Mouse (Mus musculus): ENCODE measurements at regions not wholly inside any gene's neighbourhood (a gene's known extent, or its start where the extent isn't known, plus 50 kb on each side); places are given as distances from the start of the nearest gene placed in this dataset.
"Not testable (repeated sequence)": the region's sequence is repeated elsewhere in the genome, so short reads cannot be mapped to it uniquely, and the experiment has no call there.

DNA sequence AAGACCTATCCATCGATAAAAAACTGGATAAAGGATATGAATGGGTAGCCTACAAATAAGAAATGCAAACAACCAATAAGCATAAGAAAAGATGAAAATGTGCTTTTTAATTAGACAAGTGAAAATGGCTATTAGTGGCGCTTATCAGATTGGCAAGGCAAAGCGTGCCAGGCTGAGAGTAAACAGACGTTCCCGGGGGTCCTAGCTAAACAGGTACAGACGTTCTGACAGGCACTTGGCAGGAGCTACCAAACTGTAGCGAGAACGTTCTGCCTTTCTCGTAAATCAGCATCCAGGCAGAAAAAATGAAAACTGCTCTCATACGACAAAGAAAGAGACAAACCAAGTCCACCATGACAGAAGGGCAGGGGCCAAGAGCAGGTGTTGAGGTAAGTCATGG is 263.3 kb downstream of the Prex1 start:
- Histone ChIP-seq H3K4me3 (no peak overlapping the region), H3K9ac (no peak overlapping the region), H3K27ac (peak overlapping the region; percentile 22; the same call in 1 of the 2 replicates), H3K4me2 (replicated peaks) (no peak overlapping the region), H3K9me3 (no peaks in the 10 kb centered on the region), H3K4me1 (peaks cover 49% of the 10 kb centered on the region), H3K36me3 (no peaks in the 10 kb centered on the region), H3K27me3 (no peaks in the 10 kb centered on the region)
- 46% methylated on average over 10 of the region's 10 CpGs for WGBS
- no peak for ATAC-seq (ENCODE audit: low FRiP score, low read depth)

DNA sequence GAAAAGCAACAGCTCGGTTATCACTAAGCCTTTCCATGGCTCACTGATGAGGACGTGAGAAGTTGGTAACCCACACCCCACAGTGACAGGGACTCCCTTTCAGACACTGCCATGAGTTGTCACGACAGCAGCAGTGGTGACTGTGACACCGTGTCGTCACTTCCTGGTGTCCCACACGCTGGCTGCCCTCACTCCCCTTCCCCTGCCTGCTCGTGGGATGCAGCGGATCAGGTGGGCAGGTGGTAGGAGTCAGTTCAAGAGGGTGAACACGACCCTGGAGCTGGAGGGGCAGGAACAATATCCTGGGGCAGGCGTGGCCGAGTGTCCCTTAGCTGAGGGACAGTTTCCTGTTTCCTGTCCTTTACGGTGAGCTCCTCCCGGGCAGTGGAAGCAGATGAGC is 264.9 kb downstream of the Prex1 start:
- ATAC-seq (ENCODE audit: low FRiP score, low read depth) = no peak
- Histone ChIP-seq H3K9ac (no peak overlapping the region), H3K27me3 (no peaks in the 10 kb centered on the region), H3K4me3 (no peak overlapping the region), H3K4me1 (peaks cover 55% of the 10 kb centered on the region), H3K9me3 (no peaks in the 10 kb centered on the region), H3K27ac (no peak overlapping the region; the same call in 1 of the 2 replicates), H3K36me3 (no peaks in the 10 kb centered on the region), H3K4me2 (replicated peaks) (no peak overlapping the region)
- WGBS = 47% methylated on average over 13 of the region's 13 CpGs

DNA sequence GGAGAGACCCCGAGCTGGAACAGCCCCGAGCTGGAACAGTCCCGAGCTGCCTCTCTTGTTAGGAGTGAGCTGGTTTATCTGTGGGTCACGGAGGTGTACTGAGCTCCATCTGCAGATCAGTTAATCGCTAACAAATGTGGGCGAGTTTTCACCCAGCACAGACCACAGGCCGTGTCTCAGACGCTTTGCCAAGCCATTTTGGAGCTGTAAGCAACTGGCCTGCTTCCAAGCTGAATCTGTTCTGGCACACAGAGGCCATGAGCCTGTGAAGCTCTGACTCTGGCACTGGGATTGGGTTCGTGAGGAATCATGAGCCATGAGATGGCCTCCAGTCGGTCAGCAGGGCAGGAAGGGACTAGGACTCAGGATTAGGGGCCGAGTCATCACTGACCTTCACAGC is 265.5 kb downstream of the Prex1 start:
- Histone ChIP-seq H3K4me2 (replicated peaks) (no peak overlapping the region), H3K27ac (peak overlapping the region; percentile 40), H3K4me1 (peaks cover 56% of the 10 kb centered on the region), H3K27me3 (no peaks in the 10 kb centered on the region), H3K9me3 (no peaks in the 10 kb centered on the region), H3K4me3 (no peak overlapping the region), H3K9ac (no peak overlapping the region), H3K36me3 (no peaks in the 10 kb centered on the region)
- WGBS = 17% methylated on average over 11 of the region's 11 CpGs
- peak; percentile 49; the same call in 1 of the 2 replicates for ATAC-seq (ENCODE audit: low FRiP score, low read depth)

DNA sequence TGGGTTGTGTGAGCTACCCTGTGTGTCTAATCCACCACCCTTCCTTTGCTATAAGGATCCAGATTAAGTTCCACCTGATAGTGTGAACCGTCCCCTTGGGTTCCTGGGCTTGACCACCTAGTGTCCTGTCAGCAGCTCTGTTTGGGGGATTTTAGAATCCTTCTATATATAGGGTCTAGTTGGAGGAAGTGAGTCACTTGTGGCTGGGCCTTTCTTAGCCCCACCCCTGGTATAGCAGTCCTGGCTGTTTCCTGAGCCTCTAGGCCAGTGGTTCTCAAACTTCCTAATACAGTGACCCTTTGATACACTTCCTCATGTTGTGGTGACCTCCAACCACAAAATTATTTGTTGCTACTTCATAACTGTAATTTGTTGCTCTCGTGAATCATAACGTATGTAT is 267.1 kb downstream of the Prex1 start:
- peaks cover 60% of the 10 kb centered on the region for H3K4me1 ChIP-seq
- H3K27ac ChIP-seq = no peak overlapping the region

DNA sequence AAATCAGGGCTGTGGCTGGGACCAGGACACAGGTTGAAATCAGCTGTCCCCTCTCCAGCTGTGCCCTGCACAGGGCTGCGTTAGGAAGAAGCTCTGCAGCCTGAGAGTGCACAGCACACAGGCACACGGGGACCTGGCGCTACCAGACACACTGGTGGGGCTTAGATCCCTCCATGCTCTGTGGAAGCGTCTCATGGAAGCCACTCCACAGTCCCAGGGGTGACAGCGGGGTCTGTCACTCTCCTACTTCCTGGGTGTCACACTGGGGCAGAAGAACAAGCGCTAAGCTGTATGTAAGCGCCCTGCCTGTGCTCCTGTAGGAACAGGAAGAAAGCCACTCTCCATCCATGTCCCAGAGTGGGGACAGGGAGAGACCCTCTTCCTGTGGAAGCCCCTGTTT is 267.8 kb downstream of the Prex1 start:
- H3K4me3 ChIP-seq; ATAC-seq (ENCODE audit: low FRiP score, low read depth); H3K36me3 ChIP-seq; H3K4me2 ChIP-seq (replicated peaks); H3K27me3 ChIP-seq; H3K9me3 ChIP-seq; H3K27ac ChIP-seq; H3K9ac ChIP-seq: not testable (repeated sequence)
- WGBS = 66% methylated on average over 7 of the region's 7 CpGs
- peaks cover 60% of the 10 kb centered on the region for H3K4me1 ChIP-seq

More for the DNA sequence above, 267.1 kb downstream of the Prex1 start:
- Histone ChIP-seq H3K27me3 (no peaks in the 10 kb centered on the region), H3K4me3 (no peak overlapping the region), H3K36me3 (no peaks in the 10 kb centered on the region), H3K9ac (no peak overlapping the region), H3K9me3 (no peaks in the 10 kb centered on the region), H3K4me2 (replicated peaks) (no peak overlapping the region)
- ATAC-seq (ENCODE audit: low FRiP score, low read depth) = no peak
- WGBS = 77% methylated on average over 3 of the region's 3 CpGs

DNA sequence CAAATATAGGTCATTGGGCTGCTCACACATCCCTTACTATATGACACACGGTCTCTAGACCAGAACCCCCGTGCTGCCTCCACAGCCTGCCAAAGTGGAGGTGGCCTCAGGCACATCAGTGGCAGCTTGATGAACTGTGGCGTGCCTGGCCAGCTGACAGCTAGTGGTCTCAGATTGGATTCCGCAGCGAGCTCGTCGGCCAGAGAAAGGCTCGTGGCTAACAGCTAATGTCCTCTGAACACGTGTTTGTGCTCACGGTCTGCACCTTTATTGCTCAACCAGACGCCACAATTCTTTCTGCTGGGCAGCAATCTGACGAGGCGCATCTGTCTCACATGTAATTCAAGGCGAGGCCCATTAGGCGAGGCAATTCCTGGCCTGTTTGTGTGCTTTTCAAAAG is 270.6 kb downstream of the Prex1 start:
- Histone ChIP-seq H3K9ac (no peak overlapping the region), H3K4me3 (no peak overlapping the region), H3K27ac (peak overlapping the region; percentile 52; the same call in 1 of the 2 replicates), H3K4me2 (replicated peaks) (no peak overlapping the region), H3K27me3 (no peaks in the 10 kb centered on the region), H3K9me3 (no peaks in the 10 kb centered on the region), H3K4me1 (peaks cover 41% of the 10 kb centered on the region), H3K36me3 (no peaks in the 10 kb centered on the region)
- ATAC-seq (ENCODE audit: low FRiP score, low read depth) = peak; percentile 37; the same call in 1 of the 2 replicates
- 5% methylated on average over 15 of the region's 15 CpGs for WGBS

DNA sequence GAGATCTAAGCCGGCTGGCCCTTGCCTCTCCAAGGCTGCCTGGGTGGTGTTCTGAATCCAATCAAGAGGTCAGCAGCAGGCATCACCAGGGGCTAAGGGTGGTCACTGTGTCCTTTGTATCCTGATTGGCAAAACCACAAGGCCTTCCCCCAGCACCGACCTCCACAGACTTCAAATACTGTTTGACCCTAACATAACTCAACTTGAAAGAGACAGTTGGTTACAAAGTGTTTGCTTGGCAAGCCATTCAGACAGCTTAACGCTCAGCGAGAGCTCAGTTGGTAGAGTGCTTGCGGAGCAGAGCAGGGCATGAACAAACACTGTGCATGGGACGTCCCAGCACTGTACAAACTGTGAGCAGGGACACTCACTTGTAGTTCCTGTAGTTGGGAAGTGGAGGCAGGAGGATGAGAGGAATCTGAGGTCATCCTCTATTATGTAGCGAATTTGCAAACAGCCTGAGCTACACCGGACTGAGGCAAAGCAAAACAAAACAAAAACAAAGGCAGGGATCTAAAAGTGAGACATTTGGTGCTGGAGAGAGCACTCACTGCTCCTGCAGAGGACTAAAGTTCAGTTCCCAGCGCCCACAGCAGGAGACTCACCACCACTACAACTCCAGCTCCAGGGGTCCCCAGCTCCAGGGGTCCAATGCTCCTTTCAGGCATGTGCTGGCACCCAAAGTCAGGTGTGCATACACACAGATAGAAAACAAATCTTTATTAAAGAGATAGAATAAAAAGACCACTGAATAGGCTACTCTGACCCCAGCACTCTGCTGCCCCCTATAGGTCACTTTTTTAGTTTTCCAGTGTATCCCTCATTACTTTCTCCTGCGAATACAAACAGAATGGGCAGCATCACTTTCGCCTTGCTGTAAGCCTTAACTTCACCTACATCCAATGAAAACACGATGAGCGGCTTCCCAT is 273.5 kb downstream of the Prex1 start:
- Histone ChIP-seq H3K4me1 (peaks cover 21% of the 10 kb centered on the region), H3K4me3 (no peak overlapping the region), H3K9me3 (no peaks in the 10 kb centered on the region), H3K9ac (no peak overlapping the region), H3K4me2 (replicated peaks) (no peak overlapping the region), H3K27ac (no peak overlapping the region), H3K36me3 (no peaks in the 10 kb centered on the region), H3K27me3 (no peaks in the 10 kb centered on the region)
- 55% methylated on average over 13 of the region's 13 CpGs for WGBS
- ATAC-seq (ENCODE audit: low FRiP score, low read depth) = no peak

DNA sequence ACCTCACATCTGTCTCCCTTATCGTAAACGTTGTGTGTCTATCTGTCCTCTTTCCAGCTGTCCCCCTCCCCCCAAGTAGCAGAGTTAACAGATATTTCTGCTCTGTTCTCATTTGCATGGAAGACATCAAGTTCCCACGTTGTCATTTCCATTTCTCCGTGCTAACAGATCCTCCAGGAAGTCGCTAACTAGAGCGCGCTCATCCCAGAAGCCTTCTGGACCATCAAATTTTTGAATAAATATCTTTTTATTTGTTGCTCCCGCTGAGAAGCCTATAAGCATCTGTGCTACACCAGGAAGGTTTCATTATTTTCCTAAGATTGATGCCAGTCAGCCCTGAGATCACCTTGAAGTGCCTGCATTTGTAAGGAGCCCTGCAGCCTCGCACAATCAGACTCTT is 275.4 kb downstream of the Prex1 start:
- no peak overlapping the region for H3K9ac ChIP-seq
- peaks cover 31% of the 10 kb centered on the region for H3K4me1 ChIP-seq
- 70% methylated on average over 9 of the region's 9 CpGs for WGBS
- no peak for ATAC-seq (ENCODE audit: low FRiP score, low read depth)
- H3K9me3 ChIP-seq = no peaks in the 10 kb centered on the region
- H3K4me2 ChIP-seq (replicated peaks) = no peak overlapping the region
- no peaks in the 10 kb centered on the region for H3K27me3 ChIP-seq
- no peaks in the 10 kb centered on the region for H3K36me3 ChIP-seq
- no peak overlapping the region for H3K27ac ChIP-seq
- no peak overlapping the region for H3K4me3 ChIP-seq

DNA sequence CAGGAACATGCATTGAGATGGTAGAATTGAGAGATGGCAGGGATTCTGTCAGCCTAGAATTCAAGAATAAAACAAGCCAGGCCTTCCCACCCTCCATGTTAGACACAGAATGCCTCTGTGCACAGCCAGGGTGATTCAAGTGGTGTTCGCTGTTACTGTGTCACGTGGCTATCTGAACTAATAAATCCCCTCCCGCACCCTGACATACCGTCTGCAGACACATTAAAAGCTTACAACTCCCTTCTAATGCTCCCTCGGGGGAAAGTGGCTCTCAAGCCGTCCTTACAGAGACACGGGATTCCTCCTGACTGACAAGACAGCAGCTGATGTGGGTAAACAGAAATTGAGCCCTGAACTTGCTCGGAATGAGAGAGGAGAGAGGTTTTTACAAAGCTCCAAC is 279.1 kb downstream of the Prex1 start:
- WGBS = 20% methylated on average over 8 of the region's 8 CpGs
- peak overlapping the region; percentile 34; the same call in 1 of the 2 replicates for H3K27ac ChIP-seq

DNA sequence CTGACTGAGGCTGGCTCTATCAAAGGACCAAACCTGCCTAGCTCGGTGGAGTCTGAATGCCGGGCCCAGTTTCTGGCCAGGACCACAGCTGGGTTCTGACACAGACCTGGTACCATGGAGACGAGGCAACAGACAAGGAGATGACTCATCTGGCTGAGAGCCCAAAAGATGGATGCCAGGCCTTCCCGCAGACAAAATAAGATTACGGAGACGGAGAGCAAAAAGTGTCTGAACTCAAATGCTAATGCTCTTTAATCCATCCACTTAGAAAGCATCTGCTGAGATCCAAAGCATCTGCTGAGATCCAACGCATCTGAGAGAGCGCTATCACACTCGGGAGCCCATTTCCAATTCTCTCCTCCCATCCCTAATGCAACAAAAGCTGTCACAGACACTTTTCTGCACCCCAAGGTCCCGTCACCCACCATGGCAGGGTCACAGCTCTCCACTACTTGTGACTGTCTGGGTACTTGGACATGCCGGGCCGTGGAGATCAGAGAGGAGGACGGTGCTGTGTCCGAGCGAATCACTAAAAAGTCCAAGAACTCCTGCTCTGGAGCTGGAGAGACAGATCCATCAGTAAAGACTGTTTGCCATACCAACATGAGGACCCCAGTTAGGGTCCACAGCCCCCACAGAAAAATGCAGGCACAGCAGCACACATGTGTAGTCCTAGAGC is 278.3 kb upstream of the Sulf2 start:
- WGBS = 78% methylated on average over 15 of the region's 15 CpGs
- H3K4me1 ChIP-seq = peaks cover 37% of the 10 kb centered on the region
- no peaks in the 10 kb centered on the region for H3K27me3 ChIP-seq
- no peak overlapping the region for H3K4me3 ChIP-seq
- no peaks in the 10 kb centered on the region for H3K36me3 ChIP-seq
- no peak overlapping the region; the same call in 1 of the 2 replicates for H3K27ac ChIP-seq
- H3K9ac ChIP-seq = no peak overlapping the region
- no peak overlapping the region for H3K4me2 ChIP-seq (replicated peaks)
- ATAC-seq (ENCODE audit: low FRiP score, low read depth) = no peak
- H3K9me3 ChIP-seq = no peaks in the 10 kb centered on the region

More for the DNA sequence above, 279.1 kb downstream of the Prex1 start:
- Histone ChIP-seq H3K27me3 (no peaks in the 10 kb centered on the region), H3K4me3 (no peak overlapping the region), H3K9me3 (no peaks in the 10 kb centered on the region), H3K9ac (0 out of 2 replicates have a peak overlapping the region, but pooled peaks have one; percentile 13), H3K4me1 (peaks cover 36% of the 10 kb centered on the region), H3K36me3 (no peaks in the 10 kb centered on the region), H3K4me2 (replicated peaks) (no peak overlapping the region)
- ATAC-seq (ENCODE audit: low FRiP score, low read depth) = no peak

DNA sequence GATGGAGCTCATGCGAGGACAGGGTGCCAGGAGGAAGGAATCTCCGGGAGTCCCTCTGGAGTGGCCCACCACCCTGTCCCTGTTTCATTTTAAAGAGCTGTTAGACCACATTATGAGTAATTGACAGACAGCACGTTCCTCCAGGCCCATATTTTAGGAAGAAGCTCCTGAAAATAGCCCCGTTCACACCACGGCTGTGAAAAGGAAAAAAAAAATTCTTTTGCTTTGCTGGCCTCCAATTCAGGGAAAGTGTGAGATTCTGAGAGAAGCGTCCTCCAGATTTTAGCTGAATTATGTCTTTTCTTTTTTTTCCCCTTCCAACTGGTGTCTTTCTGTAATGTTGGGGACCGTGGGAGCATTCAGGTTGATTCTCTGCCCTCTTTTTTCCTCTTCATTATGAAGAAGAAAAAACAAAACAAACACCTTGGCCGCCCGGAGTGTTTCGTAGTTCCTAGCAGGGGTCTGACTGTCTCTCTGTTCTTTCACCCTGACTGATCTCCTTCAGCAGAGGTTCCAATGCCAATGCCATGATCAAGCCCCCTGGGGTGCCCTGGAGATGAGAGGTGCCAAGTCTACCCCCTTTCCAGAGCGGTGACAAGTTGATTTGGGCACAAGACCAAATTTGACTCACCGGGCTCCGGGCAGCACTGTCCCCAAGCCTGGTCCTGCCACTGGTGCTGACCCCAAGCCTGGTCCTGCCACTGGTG is 277.6 kb upstream of the Sulf2 start:
- Histone ChIP-seq H3K4me3 (no peak overlapping the region), H3K27me3 (no peaks in the 10 kb centered on the region), H3K4me1 (peaks cover 38% of the 10 kb centered on the region), H3K9ac (no peak overlapping the region), H3K4me2 (replicated peaks) (no peak overlapping the region), H3K36me3 (no peaks in the 10 kb centered on the region), H3K27ac (no peak overlapping the region; the same call in 1 of the 2 replicates), H3K9me3 (no peaks in the 10 kb centered on the region)
- no peak for ATAC-seq (ENCODE audit: low FRiP score, low read depth)
- 73% methylated on average over 13 of the region's 13 CpGs for WGBS

DNA sequence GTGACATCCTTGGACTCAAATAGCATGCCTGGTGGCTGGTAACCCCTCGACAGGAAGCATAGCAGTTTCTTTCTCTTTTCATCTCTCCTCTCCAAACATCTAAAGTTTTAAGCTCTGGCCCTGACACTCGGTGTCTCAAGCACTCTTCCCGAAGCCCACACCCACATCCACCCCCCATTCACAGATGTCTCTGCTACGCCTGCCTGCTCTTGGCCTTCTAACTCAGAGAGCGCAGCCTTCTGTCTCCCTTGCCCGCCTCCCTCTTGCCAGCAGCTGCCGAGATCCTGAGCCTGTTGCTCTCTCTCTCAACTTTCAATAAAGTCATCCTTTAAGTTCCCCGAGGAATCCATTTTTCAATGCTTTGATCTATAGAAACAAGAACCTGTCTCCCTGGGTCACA is 277.1 kb upstream of the Sulf2 start:
- no peaks in the 10 kb centered on the region for H3K27me3 ChIP-seq
- H3K9me3 ChIP-seq = no peaks in the 10 kb centered on the region
- H3K27ac ChIP-seq = no peak overlapping the region
- no peak overlapping the region for H3K4me3 ChIP-seq
- no peak overlapping the region for H3K4me2 ChIP-seq (replicated peaks)
- no peaks in the 10 kb centered on the region for H3K36me3 ChIP-seq
- no peak overlapping the region for H3K9ac ChIP-seq
- ATAC-seq (ENCODE audit: low FRiP score, low read depth) = no peak
- WGBS = 61% methylated on average over 8 of the region's 8 CpGs
- H3K4me1 ChIP-seq = peaks cover 43% of the 10 kb centered on the region
